Mouse (Mus musculus): ENCODE data around the gene Exoc6. TPM values are rescaled to one million over a fixed set of nuclear protein-coding genes. Genes with fewer than 3 reads are reported as not detected.
A peak's percentile ranks its signal among the peaks of the same experiment; 100 is the strongest.

Exoc6 gene
- polyA plus RNA-seq, 1 experiment from 2014 or later: 19.8 TPM

DNA sequence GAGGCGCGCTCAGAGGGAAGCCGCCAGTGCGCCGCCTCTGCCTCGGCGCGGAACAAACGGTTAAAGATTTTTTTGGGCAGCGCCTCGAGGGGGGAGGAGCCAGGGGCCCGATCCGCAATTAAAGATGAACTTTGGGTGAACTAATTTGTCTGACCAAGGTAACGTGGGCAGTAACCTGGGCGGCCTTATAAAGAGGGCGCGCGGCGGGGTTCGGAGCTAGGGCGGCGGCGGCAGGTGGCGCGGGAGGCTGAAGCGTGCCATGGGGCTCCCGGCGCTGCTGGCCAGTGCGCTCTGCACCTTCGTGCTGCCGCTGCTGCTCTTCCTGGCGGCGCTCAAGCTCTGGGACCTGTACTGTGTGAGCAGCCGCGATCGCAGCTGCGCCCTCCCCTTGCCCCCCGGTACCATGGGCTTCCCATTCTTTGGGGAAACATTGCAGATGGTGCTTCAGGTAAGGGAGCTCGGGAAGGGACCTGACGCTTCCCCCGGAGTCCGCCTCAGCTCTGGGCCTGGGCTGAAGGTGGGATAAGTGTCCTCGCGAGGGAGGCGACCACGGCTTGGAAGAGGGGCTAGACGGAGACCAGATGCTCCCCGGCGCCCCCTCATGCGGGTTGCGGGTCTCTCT lies 147.5 kb downstream of the Exoc6 start, which contains the start of gene Cyp26a1:
TSS of gene Cyp26a1 (plus strand) at position 148 of the 622 bp plus-strand sequence.
- Histone ChIP-seq H3K4me3 (peak within 1 kb of the TSS; percentile 33), H3K4me1 (replicated peaks) (peaks cover 38% of the 10 kb centered on the region), H3K9ac (0 out of 2 replicates have a peak within 1 kb of the TSS, but pooled peaks have one; percentile 10), H3K27ac (replicated peaks) (no peak within 1 kb of the TSS), H3K27me3 (peaks cover 96% of the 10 kb centered on the region), H3K36me3 (no peaks in the 10 kb centered on the region), H3K4me2 (peak within 1 kb of the TSS; percentile 56), H3K9me3 (no peaks in the 10 kb centered on the region)
- ATAC-seq (ENCODE audit: low FRiP score, low read depth): 0 out of 2 replicates have a peak, but pooled peaks have one; percentile 21
- WGBS: under 1% methylated on average over 51 of the region's 51 CpGs

GRCm38 (mm10) chr19:37698273-37699160 lies 148.3 kb downstream of the Exoc6 start:
- under 1% methylated on average over 63 of the region's 63 CpGs for WGBS
- no peak overlapping the region for H3K27ac ChIP-seq (replicated peaks)
- H3K9ac ChIP-seq: no peak overlapping the region
- peaks cover 30% of the 10 kb centered on the region for H3K4me1 ChIP-seq (replicated peaks)
- peak overlapping the region; percentile 56 for H3K4me2 ChIP-seq
- no peaks in the 10 kb centered on the region for H3K9me3 ChIP-seq
- H3K36me3 ChIP-seq: no peaks in the 10 kb centered on the region
- H3K4me3 ChIP-seq: peak overlapping the region; percentile 33
- H3K27me3 ChIP-seq: peaks cover 96% of the 10 kb centered on the region
- peak; percentile 28; the same call in 1 of the 2 replicates for ATAC-seq (ENCODE audit: low FRiP score, low read depth)

GRCm38 (mm10) chr19:37699711-37700110 lies 149.5 kb downstream of the Exoc6 start:
- Histone ChIP-seq H3K27me3 (peaks cover 88% of the 10 kb centered on the region), H3K4me2 (no peak overlapping the region), H3K9me3 (no peaks in the 10 kb centered on the region), H3K27ac (replicated peaks) (no peak overlapping the region), H3K9ac (no peak overlapping the region), H3K36me3 (no peaks in the 10 kb centered on the region), H3K4me3 (no peak overlapping the region), H3K4me1 (replicated peaks) (peaks cover 30% of the 10 kb centered on the region)
- 17% methylated on average over 9 of the region's 9 CpGs for WGBS
- no peak for ATAC-seq (ENCODE audit: low FRiP score, low read depth)

GRCm38 (mm10) chr19:37702377-37703076 lies 152.3 kb downstream of the Exoc6 start:
- no peak for ATAC-seq (ENCODE audit: low FRiP score, low read depth)
- Histone ChIP-seq H3K4me1 (replicated peaks) (peaks cover 17% of the 10 kb centered on the region), H3K9me3 (no peaks in the 10 kb centered on the region), H3K4me2 (no peak overlapping the region), H3K27me3 (peaks cover 63% of the 10 kb centered on the region), H3K9ac (no peak overlapping the region), H3K27ac (replicated peaks) (no peak overlapping the region), H3K4me3 (no peak overlapping the region), H3K36me3 (no peaks in the 10 kb centered on the region)
- WGBS: 56% methylated on average over 21 of the region's 21 CpGs

- Histone ChIP-seq H3K9me3 (no peaks in the 10 kb centered on the region), H3K4me2 (no peak overlapping the region), H3K4me3 (no peak overlapping the region), H3K27ac (replicated peaks) (no peak overlapping the region), H3K27me3 (peaks cover 48% of the 10 kb centered on the region), H3K9ac (no peak overlapping the region), H3K4me1 (replicated peaks) (peaks cover 2% of the 10 kb centered on the region), H3K36me3 (no peaks in the 10 kb centered on the region)
- peak; percentile 54; the same call in 1 of the 2 replicates for ATAC-seq (ENCODE audit: low FRiP score, low read depth)
- 8% methylated on average over 3 of the region's 3 CpGs for WGBS
Observed at GRCm38 (mm10) chr19:37703902-37704509, 153.8 kb downstream of the Exoc6 start.

GRCm38 (mm10) chr19:37705722-37706121 lies 155.5 kb downstream of the Exoc6 start:
- H3K27me3 ChIP-seq: peaks cover 31% of the 10 kb centered on the region
- no peaks in the 10 kb centered on the region for H3K4me1 ChIP-seq (replicated peaks)
- no peaks in the 10 kb centered on the region for H3K9me3 ChIP-seq
- no peak overlapping the region for H3K4me3 ChIP-seq
- H3K27ac ChIP-seq (replicated peaks): no peak overlapping the region
- H3K36me3 ChIP-seq: no peaks in the 10 kb centered on the region
- ATAC-seq (ENCODE audit: low FRiP score, low read depth): no peak
- WGBS: 96% methylated on average over 5 of the region's 5 CpGs
- no peak overlapping the region for H3K4me2 ChIP-seq
- H3K9ac ChIP-seq: no peak overlapping the region

DNA sequence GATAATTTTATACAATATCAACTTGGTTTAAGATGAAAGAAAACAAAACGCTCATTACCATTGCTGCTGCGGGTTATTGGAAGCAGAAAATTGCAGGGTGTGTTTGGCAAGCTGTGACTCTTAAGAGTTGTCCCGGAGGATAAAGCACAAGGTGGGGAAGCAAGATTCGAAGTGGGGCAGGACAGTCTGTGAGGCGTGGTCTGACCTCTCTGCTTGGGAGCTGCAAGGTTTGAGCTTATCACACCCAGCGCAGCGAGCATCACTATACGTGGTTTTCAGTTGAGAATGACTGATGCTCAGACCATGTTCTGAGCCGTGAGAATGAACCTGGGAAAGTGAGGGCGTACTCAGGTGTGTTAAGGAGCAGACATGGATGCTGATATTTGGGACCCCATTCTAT lies 164.5 kb downstream of the Exoc6 start:
- Histone ChIP-seq H3K9ac (no peak overlapping the region), H3K9me3 (no peaks in the 10 kb centered on the region), H3K27ac (replicated peaks) (no peak overlapping the region), H3K36me3 (no peaks in the 10 kb centered on the region), H3K4me2 (no peak overlapping the region), H3K4me1 (replicated peaks) (no peaks in the 10 kb centered on the region), H3K27me3 (no peaks in the 10 kb centered on the region), H3K4me3 (no peak overlapping the region)
- ATAC-seq (ENCODE audit: low FRiP score, low read depth): no peak
- WGBS: 83% methylated on average over 10 of the region's 10 CpGs

GRCm38 (mm10) chr19:37715980-37716379 lies 165.8 kb downstream of the Exoc6 start:
- no peak overlapping the region for H3K4me2 ChIP-seq
- WGBS: 85% methylated on average over 1 of the region's 1 CpGs
- H3K4me3 ChIP-seq: no peak overlapping the region
- H3K9me3 ChIP-seq: no peaks in the 10 kb centered on the region
- no peak overlapping the region for H3K9ac ChIP-seq
- ATAC-seq (ENCODE audit: low FRiP score, low read depth): no peak
- no peaks in the 10 kb centered on the region for H3K4me1 ChIP-seq (replicated peaks)
- H3K27me3 ChIP-seq: no peaks in the 10 kb centered on the region
- H3K27ac ChIP-seq (replicated peaks): no peak overlapping the region
- H3K36me3 ChIP-seq: no peaks in the 10 kb centered on the region

DNA sequence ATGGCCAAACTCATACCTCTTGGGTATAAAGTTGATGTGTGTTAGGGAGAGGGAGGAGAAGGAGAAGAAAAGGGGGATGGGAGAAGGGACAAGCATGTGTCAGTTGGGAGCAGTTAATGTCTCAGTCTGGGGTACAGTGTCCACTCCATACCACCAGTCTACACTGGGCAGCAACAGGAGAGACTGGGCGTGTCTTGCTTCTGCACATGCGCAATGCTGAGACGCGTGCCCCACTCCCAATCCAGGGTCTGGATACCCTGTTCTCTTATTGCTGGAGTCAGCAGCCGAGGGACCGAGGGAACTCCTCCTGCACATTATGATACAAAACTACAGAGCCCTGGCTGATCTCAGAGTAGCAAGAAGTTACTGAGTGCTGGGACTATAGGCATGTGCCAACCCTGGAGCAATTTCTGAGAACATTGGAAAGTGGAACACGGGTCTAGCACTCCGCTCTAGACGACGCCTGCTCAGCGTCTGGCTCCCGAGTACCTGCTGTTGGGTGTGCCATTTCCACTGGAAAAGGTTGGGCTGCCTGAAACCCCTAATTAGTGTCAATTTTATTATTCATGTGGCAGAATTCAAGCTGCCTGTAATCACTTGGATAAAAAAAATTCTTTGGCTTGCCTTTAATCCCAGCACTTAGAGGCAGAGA lies 166.4 kb downstream of the Exoc6 start:
- H3K9ac ChIP-seq: no peak overlapping the region
- H3K27ac ChIP-seq (replicated peaks): no peak overlapping the region
- no peaks in the 10 kb centered on the region for H3K4me1 ChIP-seq (replicated peaks)
- no peak overlapping the region for H3K4me2 ChIP-seq
- 90% methylated on average over 12 of the region's 12 CpGs for WGBS
- no peak overlapping the region for H3K4me3 ChIP-seq
- no peaks in the 10 kb centered on the region for H3K36me3 ChIP-seq
- no peak for ATAC-seq (ENCODE audit: low FRiP score, low read depth)
- H3K9me3 ChIP-seq: no peaks in the 10 kb centered on the region
- no peaks in the 10 kb centered on the region for H3K27me3 ChIP-seq

DNA sequence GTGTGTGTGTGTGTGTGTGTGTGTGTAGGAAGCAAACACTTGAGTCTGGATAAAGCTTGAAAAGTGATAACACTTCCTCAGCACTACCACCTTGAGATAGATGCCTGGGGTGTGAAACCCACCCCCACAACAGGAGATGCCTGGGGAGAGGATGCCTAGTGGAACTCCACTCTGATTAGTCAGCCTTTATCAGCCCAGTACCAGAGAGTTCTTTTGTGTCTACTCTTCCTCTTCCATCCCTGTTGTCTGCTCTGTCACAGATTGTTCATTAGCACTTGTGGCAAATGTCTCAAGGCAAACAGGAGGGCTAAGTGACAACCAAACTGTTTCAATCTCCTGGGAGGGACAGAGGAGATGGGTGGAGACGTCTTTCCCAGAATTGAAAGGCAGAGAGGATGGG lies 168.9 kb downstream of the Exoc6 start:
- no peak overlapping the region for H3K4me3 ChIP-seq
- H3K9me3 ChIP-seq: no peaks in the 10 kb centered on the region
- H3K4me2 ChIP-seq: no peak overlapping the region
- no peaks in the 10 kb centered on the region for H3K27me3 ChIP-seq
- no peaks in the 10 kb centered on the region for H3K36me3 ChIP-seq
- H3K27ac ChIP-seq (replicated peaks): no peak overlapping the region
- no peak overlapping the region for H3K9ac ChIP-seq
- ATAC-seq (ENCODE audit: low FRiP score, low read depth): no peak
- 44% methylated on average over 1 of the region's 1 CpGs for WGBS
- H3K4me1 ChIP-seq (replicated peaks): no peaks in the 10 kb centered on the region

DNA sequence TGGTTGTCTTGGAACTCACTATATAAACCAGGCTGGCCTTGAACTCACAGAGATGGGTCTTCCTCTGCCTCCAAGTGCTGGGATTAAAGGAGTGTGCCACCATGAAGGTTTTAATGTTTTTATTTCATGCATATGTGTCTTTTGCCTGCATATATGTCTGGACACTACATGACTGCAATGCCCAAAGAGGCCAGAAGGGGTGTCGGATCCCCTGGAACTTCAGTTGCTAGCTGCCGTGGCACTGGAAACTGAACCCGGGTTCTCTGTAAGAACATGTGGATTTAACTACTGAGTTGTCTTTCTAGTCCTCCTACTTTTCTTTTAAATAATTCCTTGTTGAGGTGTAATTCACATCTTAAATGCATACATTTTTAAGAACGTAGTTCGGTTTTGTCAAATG lies 174.4 kb downstream of the Exoc6 start:
- Histone ChIP-seq H3K36me3 (no peaks in the 10 kb centered on the region), H3K27ac (replicated peaks) (no peak overlapping the region), H3K4me2 (no peak overlapping the region), H3K9me3 (no peaks in the 10 kb centered on the region), H3K4me3 (no peak overlapping the region), H3K4me1 (replicated peaks) (no peaks in the 10 kb centered on the region), H3K9ac (no peak overlapping the region), H3K27me3 (no peaks in the 10 kb centered on the region)
- 95% methylated on average over 5 of the region's 5 CpGs for WGBS
- ATAC-seq (ENCODE audit: low FRiP score, low read depth): no peak

Measured in hindbrain, embryonic 15.5 days (tissue).